Mouse (Mus musculus) E14TG2a.4 (cell line): ENCODE measurements around the gene Fbxo17.

Experiments
- CTCF ChIP-seq: conservative IDR thresholded peaks from 2 replicates; pipeline ENCODE4 v1.5.1; 2014; ENCODE audit warnings: low read length
- POU5F1 ChIP-seq: IDR thresholded peaks from 2 replicates; pipeline ENCODE4 v1.6.1; 2014; ENCODE audit warnings: low read length, borderline replicate concordance

DNA sequence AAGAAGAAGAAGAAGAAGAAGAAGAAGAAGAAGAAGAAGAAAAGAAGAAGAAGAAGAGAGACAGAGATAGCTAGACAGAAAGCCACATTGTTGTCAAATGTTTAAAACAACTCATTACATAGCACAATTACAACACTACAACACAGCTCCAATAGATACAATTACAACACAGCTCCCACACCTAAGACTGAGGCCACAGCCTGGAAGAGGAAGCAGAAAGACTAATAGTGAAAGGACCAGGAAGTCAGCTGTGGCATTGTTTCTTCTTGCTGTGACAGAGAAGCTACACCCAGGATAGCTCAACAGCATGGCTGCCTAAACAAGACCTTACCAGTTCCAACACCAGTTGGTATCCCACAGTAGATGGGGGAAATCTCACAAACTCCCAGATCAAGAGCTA, 7.2 kb upstream of the Fbxo17 start:
- TF ChIP-seq CTCF (no peak), POU5F1 (no peak)
